Mouse (Mus musculus) right cerebral cortex, postnatal 10 days (tissue): ENCODE measurements around the gene Sult6b2.

Experiments
- DNase-seq, 2 experiments: peaks; one replicate each; pipeline ENCODE4 v3.0.0; 2021; ENCODE audit warnings: low spot score in 2 of 2

Sult6b2 gene

DNA sequence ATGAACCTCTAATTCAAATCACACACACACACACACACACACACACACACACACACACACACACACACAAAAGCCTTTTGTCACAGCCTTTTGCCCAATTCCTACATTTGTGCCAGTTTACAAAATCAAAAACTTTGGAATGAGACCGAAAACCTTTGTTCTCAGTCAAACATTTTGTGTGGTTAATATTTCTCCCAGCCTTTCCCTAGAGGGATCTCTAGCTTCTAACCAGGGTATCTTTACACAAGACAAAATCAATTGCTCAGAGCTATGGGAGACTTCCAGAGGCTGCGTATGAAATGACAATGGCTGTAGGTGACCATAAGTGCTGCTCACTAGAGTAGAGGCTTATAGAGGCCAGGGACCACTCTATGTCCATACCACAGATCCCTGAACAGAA is 66.1 kb downstream of the Sult6b2 start:
- no peak for DNase-seq

DNA sequence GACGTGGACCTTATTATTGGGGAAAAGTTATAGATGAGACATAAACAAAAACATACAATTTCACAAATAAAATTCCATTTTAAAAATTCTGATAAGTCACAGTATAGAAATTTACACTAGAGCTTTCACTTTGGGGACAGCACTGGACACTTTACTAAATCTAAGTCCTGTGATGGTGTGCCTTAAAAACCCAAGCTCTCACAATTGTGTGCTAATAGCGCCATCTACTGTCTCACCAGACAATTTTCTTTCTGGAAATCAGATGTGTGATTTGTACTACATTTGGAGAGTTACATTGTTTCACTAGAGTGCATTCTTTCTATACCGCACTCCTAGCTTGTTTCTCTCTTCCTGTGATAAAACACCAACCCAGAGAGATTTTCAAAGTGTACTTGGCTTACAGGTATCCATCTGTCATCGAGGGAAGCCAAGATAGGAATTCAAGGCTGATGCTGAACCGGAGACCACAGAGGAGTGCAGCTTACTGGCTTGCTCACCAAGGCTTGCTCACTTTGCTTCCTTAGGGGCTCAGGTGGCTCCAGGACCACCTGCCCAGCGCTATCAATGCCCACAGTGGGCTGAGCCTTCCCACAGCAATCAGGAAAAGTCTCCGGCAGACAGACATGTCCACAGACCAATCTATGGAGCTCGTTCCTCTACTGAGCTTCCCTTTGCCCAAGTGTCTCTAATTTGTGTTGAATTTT is 68.8 kb downstream of the Sult6b2 start:
- DNase-seq = no peak
